Mouse (Mus musculus): Measurements from ENCODE around the gene Pik3r4.
"Not testable (repeated sequence)": the region's sequence is repeated elsewhere in the genome, so short reads cannot be mapped to it uniquely, and the experiment has no call there.

Gene Pik3r4

GRCm38 (mm10) chr9:105642460-105643371 lies at the start of gene Pik3r4:
Gene Pik3r4, plus strand, starts transcription at chr9:105642978.
- in situ Hi-C loops (cut with MboI, MseI): loop anchor here (5.0 to 10.0 kb wide), 2 partner anchors 145 to 1378 kb away; partner anchors contain the start of gene Dnajc13

DNA sequence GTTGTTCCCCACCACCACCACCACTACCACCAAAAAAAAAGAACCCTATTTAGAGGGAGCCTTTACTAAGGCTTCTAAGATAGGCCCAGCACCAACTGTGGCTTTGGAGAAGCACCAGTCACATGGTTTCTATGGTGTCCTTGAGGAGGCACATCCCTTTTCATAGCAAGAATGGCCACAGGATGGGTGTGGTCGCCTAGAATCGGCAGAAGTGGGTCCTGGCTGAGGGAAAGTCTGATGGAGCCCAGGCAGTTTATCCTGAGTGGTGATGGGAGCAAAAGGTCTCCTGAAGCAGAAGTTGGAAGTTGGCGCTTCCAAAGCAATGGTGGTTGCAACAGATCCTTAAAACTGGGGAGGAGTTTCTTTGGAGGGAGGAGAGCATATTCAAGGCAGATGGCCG lies 43.9 kb upstream of the Pik3r4 start:
- in situ Hi-C loops (cut with MboI, MseI): no loop called here

- in situ Hi-C loops (cut with MboI, MseI): no loop called here
These were observed 30.6 kb upstream of the Pik3r4 start for GRCm38 (mm10) chr9:105611980-105612771.

- in situ Hi-C loops (cut with MboI, MseI): no loop called here
These were observed 29.9 kb upstream of the Pik3r4 start for GRCm38 (mm10) chr9:105612919-105613318.

- in situ Hi-C loops (cut with MboI, MseI): no loop called here
These were observed 26.8 kb upstream of the Pik3r4 start for GRCm38 (mm10) chr9:105615952-105616351.

DNA sequence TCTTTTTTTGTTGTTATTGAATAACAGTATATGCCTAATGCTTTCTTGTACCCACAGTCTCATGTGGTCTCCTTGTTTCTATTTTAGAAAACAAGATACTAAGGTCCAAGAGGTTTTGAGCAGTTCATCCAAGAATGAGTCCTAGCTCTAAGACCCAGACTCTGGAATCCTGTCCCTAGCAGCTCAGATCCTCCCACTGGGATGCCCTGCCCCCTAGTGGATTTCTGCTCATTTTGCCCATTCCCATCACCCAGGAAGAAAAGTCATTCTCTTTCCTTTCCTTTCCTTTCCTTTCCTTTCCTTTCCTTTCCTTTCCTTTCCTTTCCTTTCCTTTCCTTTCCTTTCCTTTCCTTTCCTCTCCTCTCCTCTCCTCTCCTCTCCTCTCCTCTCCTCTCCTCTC lies 25.5 kb upstream of the Pik3r4 start:
- in situ Hi-C loops (cut with MboI, MseI): not testable (repeated sequence)

- in situ Hi-C loops (cut with MboI, MseI): no loop called here
These were observed 8.8 kb upstream of the Pik3r4 start for GRCm38 (mm10) chr9:105633961-105634360.

DNA sequence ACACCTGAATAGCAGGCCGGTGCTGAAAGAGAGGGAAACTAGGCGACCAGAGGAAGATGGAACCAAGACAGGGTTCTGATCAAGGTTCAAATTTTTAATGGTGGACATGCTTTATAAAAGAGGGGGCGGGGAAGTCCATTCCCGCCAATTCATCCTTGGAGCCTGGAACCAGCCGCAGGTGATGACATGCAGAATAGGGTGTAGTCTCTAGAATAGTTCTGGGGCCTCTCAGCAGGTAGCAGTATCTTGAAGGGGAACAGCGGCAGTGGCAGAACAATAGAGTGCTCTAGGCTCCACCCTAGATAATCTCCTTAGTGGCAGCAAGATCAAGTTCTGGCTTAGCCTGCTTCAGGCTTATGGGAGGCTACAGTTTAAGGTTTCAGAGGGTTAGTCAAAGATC lies 1.4 kb upstream of the Pik3r4 start:
- in situ Hi-C loops (cut with MboI, MseI): loop anchor here (5.0 to 10.0 kb wide), 2 partner anchors 144 to 1377 kb away; partner anchors contain the start of gene Dnajc13

DNA sequence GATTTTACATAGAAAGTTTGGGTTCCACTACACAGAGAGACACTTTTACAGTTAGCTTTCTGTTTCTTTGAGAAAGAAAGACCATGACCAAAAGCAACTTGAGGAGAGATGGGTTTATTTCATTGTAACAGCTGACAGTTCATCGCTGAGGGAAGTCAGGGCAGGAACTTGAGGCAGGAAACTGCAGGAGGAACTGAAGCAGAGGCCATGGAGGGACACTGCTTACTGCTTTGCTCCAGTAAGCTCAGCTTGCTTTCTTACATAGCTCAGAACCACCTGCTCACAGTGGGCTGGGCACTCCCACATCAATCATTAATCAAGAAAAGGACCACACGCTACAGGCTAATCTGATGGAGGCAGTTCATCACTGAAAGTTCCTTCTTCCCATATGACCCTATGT lies 13.4 kb downstream of the Pik3r4 start:
- in situ Hi-C loops (cut with MboI, MseI): loop anchor here (25.0 kb wide), 1 partner anchor 756 kb away; no protein-coding TSS in a partner anchor

- in situ Hi-C loops (cut with MboI, MseI): loop anchor here (25.0 kb wide), 1 partner anchor 754 kb away; no protein-coding TSS in a partner anchor
These were observed 15.4 kb downstream of the Pik3r4 start for GRCm38 (mm10) chr9:105658216-105658615.

DNA sequence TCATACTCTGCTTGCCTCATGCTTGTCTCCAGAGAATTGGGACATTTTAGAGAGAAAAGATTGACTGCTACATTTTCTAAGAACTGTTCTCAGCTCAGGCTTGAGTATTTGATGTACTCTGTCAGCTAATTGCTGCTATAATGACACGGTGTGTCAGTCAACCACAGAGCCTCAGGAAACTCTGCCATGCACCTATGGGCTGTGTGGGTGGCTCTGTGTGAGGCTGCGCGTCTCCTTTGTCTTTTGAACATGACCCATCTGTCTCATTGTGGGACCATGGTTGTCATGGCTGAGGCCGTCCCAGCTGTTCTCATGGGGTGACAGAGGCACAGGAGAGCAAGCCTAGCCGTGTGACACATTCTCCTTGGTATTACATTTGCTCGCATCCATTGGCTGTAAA lies 17.1 kb downstream of the Pik3r4 start:
- in situ Hi-C loops (cut with MboI, MseI): loop anchor here (25.0 kb wide), 1 partner anchor 752 kb away; no protein-coding TSS in a partner anchor

DNA sequence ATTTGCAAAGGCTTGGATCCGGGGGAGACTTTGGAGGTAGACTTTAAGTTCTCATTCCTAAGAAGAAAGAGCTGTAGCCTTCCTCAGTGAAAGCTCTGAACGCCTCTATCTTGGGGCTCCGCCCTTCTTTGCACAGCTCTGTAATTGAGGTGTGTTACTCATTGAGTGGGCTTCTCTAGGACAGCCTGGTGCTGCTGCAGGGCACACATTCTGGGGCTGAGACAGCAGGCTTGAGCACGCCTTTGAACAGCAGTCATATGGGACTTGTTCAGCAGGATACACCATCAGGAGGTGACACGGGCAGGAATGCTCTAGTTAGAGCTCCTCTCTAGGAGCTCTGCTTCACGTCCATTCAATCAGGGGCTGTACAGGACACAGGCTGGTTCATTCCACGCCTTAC lies 22.5 kb downstream of the Pik3r4 start:
- in situ Hi-C loops (cut with MboI, MseI): loop anchor here (25.0 kb wide), 1 partner anchor 747 kb away; no protein-coding TSS in a partner anchor

- in situ Hi-C loops (cut with MboI, MseI): loop anchor here (25.0 kb wide), 1 partner anchor 741 kb away; no protein-coding TSS in a partner anchor
These were observed 28.1 kb downstream of the Pik3r4 start for GRCm38 (mm10) chr9:105670916-105671315.

GRCm38 (mm10) chr9:105672032-105672431 lies 29.3 kb downstream of the Pik3r4 start:
- in situ Hi-C loops (cut with MboI, MseI): loop anchor here (25.0 kb wide), 1 partner anchor 740 kb away; no protein-coding TSS in a partner anchor

GRCm38 (mm10) chr9:105675941-105676340 lies 33.2 kb downstream of the Pik3r4 start:
- in situ Hi-C loops (cut with MboI, MseI): no loop called here

DNA sequence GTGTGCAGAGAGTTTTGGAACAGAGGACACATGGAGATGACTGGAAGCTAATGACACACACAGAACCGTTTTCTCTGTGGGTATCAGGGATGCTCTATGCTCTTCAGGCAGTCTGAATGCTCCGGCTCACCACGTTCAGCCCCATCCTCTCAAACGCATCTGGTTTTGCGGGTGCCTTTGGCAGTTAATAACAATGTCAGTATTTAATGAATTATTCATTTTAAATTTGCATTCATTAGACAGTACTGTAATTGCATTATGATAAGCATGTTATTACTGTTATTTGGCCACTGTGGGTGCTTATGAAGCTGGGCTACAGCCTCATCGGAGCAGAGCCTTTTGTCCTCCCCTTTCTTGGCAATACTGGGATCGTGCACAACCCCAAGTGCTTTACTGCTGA lies 38.6 kb downstream of the Pik3r4 start:
- in situ Hi-C loops (cut with MboI, MseI): no loop called here

DNA sequence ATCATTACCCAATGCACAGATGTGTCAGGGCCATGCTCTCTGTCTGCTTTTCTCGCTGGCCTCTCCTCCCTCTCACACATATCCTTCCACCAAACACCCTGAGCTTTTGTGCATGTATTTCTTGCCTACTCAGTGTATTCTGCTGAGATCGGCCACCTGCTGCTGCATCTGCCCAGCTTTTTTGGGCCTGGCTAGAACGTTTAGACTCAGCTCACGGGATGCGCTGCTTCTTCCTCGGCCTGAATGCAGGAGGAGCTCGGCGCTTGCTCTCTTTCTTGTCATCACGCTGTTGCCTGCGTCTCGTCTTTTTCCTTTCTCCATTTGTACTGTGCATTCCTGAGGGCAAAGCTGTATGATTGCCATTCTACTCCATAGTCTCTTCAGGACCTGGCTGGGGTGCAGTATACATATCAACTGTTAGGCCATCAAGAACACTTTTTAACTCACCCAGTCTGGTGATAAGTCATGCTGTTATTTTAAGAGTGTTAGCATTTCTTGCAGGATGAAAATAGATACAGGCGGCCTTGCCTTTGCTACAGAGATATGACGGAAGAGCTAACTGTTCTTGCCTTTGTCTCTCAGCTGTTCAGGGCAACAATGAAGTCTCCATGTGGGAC lies 41.9 kb downstream of the Pik3r4 start:
- in situ Hi-C loops (cut with MboI, MseI): no loop called here

DNA sequence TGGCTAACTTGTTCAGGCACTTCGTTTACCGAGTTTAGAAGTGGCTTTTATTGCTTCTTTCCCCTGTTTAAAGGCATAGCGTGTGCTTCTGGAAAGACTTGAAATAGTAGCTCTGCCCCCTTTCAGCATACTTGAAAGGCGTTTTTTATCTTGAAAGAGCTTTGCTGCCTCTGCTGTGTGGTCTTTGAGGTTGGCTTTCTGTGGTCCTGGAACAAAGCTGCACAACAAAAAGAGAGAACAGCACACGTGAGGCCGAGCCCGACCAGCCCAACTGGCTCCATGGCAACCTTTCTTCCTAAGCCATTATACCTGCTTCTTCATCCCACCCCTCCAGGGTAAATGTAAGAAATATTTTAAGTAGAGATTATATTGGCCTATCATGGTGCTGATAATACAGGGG lies 46.7 kb downstream of the Pik3r4 start:
- in situ Hi-C loops (cut with MboI, MseI): no loop called here

- in situ Hi-C loops (cut with MboI, MseI): no loop called here
These were observed 49.7 kb downstream of the Pik3r4 start for GRCm38 (mm10) chr9:105692472-105692871.

DNA sequence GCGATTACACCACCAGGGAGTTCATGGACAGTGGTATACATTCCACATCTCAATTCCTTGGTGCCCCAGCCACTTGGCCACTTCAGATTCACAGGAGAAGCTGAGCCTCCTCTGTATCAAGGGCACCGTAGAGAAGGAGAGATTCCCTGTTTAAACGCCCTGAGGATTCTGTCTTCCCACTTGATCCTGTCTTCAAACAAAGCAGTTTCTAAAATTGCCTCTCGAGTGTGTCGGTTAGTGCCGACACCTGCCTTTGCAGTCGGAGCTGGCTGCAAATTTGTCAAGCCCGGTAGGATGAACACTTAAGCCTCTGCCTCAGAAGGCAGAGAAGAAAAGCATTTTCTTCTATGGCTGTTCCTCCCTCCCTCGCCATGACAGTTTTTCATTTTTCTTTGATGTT lies 50.3 kb downstream of the Pik3r4 start:
- in situ Hi-C loops (cut with MboI, MseI): no loop called here

DNA sequence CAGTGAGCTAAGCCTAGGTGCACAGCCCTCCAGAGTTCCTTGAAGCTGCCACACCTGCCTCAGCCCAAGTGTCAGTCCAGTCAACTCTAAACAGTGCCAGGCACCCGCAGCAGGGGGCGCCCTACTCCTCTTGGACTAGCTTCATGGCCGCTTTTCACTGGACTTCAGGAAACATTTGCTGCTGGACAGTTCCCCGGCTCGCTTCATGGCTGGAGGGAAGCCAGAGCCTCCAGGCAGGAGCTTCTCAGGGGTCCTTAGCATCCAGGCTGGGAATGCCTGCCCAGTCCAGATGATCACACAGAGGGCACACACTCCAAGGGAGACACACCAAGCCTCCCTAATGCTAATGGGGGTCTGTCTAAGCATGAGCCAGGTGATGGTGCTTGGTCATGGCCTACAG lies 51.1 kb downstream of the Pik3r4 start:
- in situ Hi-C loops (cut with MboI, MseI): no loop called here
